Mouse (Mus musculus): Measurements from ENCODE around the gene Gtf2a1l. TPM values are rescaled to one million over a fixed set of nuclear protein-coding genes. Genes with fewer than 3 reads are reported as not detected.
A peak's percentile ranks its signal among the peaks of the same experiment; 100 is the strongest.

Gene Gtf2a1l
- polyA plus RNA-seq, 2 experiments, result 0.05 to 0.15 TPM

DNA sequence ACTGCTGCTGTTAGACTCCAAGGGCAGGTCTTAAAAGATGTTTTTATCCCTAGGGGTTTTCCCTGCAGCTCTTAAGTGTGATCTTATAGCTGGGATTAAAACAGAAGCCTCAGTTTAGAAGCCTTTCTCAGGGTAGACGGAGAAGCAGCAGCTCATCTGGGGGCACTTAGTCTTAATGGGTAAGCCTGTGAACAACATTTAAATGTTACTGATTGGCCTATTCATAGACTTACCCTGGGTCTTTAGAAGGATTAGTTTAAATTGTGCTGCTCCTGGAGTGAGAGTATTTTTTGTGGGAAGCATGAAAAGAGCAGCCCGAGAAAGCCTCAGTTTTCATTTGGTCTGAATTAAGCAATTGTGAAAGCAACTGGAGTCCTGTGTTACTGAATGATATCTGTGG, 1.5 kb downstream of the Gtf2a1l start:
- H3K4me2 ChIP-seq (replicated peaks; ENCODE audit: low read depth, low read length, severe bottlenecking), result no peak overlapping the region
- no peak for ATAC-seq (ENCODE audit: low FRiP score, low read depth)
- H3K9ac ChIP-seq (ENCODE audit: low read depth, low read length, severe bottlenecking), result no peak overlapping the region
- H3K4me3 ChIP-seq (replicated peaks; ENCODE audit: low read length), result no peak overlapping the region
- no peaks in the 10 kb centered on the region for H3K36me3 ChIP-seq (ENCODE audit: control insufficient read depth, insufficient read depth, low read length)
- WGBS, result 21% methylated on average over 2 of the region's 2 CpGs
- no peaks in the 10 kb centered on the region for H3K27me3 ChIP-seq (ENCODE audit: control insufficient read depth, insufficient read depth, low read length)
- TF ChIP-seq POLR2A (IDR thresholded peaks at IDR 0.05; ENCODE audit: borderline replicate concordance, extremely low read depth, insufficient read depth, insufficient read length), result no peak
- H3K9me3 ChIP-seq (ENCODE audit: control insufficient read depth, low read length), result no peaks in the 10 kb centered on the region
- H3K4me1 ChIP-seq (ENCODE audit: control insufficient read depth, insufficient read depth, low read length), result peaks cover 10% of the 10 kb centered on the region; the same call in 1 of the 2 replicates
- no peak for DNase-seq (ENCODE audit: low spot score)
- H3K27ac ChIP-seq (replicated peaks; ENCODE audit: low read depth, low read length), result no peak overlapping the region

DNA sequence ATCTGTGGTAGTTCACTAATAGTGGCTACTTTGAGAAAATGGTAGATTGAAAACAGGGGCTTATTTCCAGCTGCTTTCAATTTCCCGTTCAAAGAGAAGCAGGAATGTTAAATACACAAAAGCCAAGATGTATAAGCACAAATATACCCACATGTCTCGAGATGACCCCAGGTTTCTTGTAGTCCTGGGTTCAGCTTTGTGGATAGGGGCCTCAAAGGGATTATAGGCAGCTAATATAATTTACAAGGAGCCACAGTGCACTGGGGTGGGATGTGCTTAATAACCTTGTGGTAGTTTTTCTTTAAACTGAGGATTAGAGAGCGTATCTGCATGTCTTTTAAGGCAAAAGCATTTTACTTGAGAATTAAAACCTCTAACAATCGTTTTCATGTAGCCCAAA, 2.3 kb downstream of the Gtf2a1l start:
- Histone ChIP-seq H3K27me3 (ENCODE audit: control insufficient read depth, insufficient read depth, low read length) (no peaks in the 10 kb centered on the region), H3K4me2 (replicated peaks; ENCODE audit: low read depth, low read length, severe bottlenecking) (no peak overlapping the region), H3K4me3 (replicated peaks; ENCODE audit: low read length) (no peak overlapping the region), H3K4me1 (ENCODE audit: control insufficient read depth, insufficient read depth, low read length) (peaks cover 10% of the 10 kb centered on the region; the same call in 1 of the 2 replicates), H3K9ac (ENCODE audit: low read depth, low read length, severe bottlenecking) (no peak overlapping the region), H3K9me3 (ENCODE audit: control insufficient read depth, low read length) (no peaks in the 10 kb centered on the region), H3K27ac (replicated peaks; ENCODE audit: low read depth, low read length) (no peak overlapping the region), H3K36me3 (ENCODE audit: control insufficient read depth, insufficient read depth, low read length) (no peaks in the 10 kb centered on the region)
- DNase-seq (ENCODE audit: low spot score) (no peak), ATAC-seq (ENCODE audit: low FRiP score, low read depth) (no peak)
- TF ChIP-seq POLR2A (IDR thresholded peaks at IDR 0.05; ENCODE audit: borderline replicate concordance, extremely low read depth, insufficient read depth, insufficient read length), result no peak
- 16% methylated on average over 4 of the region's 4 CpGs for WGBS

- no peaks in the 10 kb centered on the region for H3K4me1 ChIP-seq (ENCODE audit: control insufficient read depth, insufficient read depth, low read length)
- no peak overlapping the region for H3K27ac ChIP-seq (replicated peaks; ENCODE audit: low read depth, low read length)
- no peaks in the 10 kb centered on the region for H3K9me3 ChIP-seq (ENCODE audit: control insufficient read depth, low read length)
- H3K9ac ChIP-seq (ENCODE audit: low read depth, low read length, severe bottlenecking), result no peak overlapping the region
- no peaks in the 10 kb centered on the region for H3K36me3 ChIP-seq (ENCODE audit: control insufficient read depth, insufficient read depth, low read length)
- H3K4me3 ChIP-seq (replicated peaks; ENCODE audit: low read length), result no peak overlapping the region
- 91% methylated on average over 23 of the region's 23 CpGs for WGBS
- H3K27me3 ChIP-seq (ENCODE audit: control insufficient read depth, insufficient read depth, low read length), result no peaks in the 10 kb centered on the region
- no peak for DNase-seq (ENCODE audit: low spot score)
- no peak for ATAC-seq (ENCODE audit: low FRiP score, low read depth)
- no peak for TF ChIP-seq POLR2A (IDR thresholded peaks at IDR 0.05; ENCODE audit: borderline replicate concordance, extremely low read depth, insufficient read depth, insufficient read length)
- H3K4me2 ChIP-seq (replicated peaks; ENCODE audit: low read depth, low read length, severe bottlenecking), result no peak overlapping the region
Measured at GRCm38 (mm10) chr17:88675310-88676309, 7.2 kb downstream of the Gtf2a1l start.

GRCm38 (mm10) chr17:88688226-88688625, 19.8 kb downstream of the Gtf2a1l start:
- Histone ChIP-seq H3K4me1 (ENCODE audit: control insufficient read depth, insufficient read depth, low read length) (peaks cover 3% of the 10 kb centered on the region; the same call in 1 of the 2 replicates), H3K27ac (replicated peaks; ENCODE audit: low read depth, low read length) (no peak overlapping the region), H3K27me3 (ENCODE audit: control insufficient read depth, insufficient read depth, low read length) (no peaks in the 10 kb centered on the region), H3K4me3 (replicated peaks; ENCODE audit: low read length) (no peak overlapping the region), H3K4me2 (replicated peaks; ENCODE audit: low read depth, low read length, severe bottlenecking) (no peak overlapping the region), H3K9ac (ENCODE audit: low read depth, low read length, severe bottlenecking) (no peak overlapping the region), H3K36me3 (ENCODE audit: control insufficient read depth, insufficient read depth, low read length) (no peaks in the 10 kb centered on the region), H3K9me3 (ENCODE audit: control insufficient read depth, low read length) (no peaks in the 10 kb centered on the region)
- no peak for TF ChIP-seq POLR2A (IDR thresholded peaks at IDR 0.05; ENCODE audit: borderline replicate concordance, extremely low read depth, insufficient read depth, insufficient read length)
- no peak for DNase-seq (ENCODE audit: low spot score)
- 32% methylated on average over 11 of the region's 11 CpGs for WGBS
- no peak for ATAC-seq (ENCODE audit: low FRiP score, low read depth)

- no peak for TF ChIP-seq POLR2A (IDR thresholded peaks at IDR 0.05; ENCODE audit: borderline replicate concordance, extremely low read depth, insufficient read depth, insufficient read length)
- Histone ChIP-seq H3K27ac (replicated peaks; ENCODE audit: low read depth, low read length) (peak overlapping the region; percentile 40; the same call in 1 of the 2 replicates), H3K9me3 (ENCODE audit: control insufficient read depth, low read length) (peaks cover 3% of the 10 kb centered on the region; the same call in 1 of the 2 replicates), H3K4me1 (ENCODE audit: control insufficient read depth, insufficient read depth, low read length) (peaks cover 9% of the 10 kb centered on the region; the same call in 1 of the 2 replicates), H3K9ac (ENCODE audit: low read depth, low read length, severe bottlenecking) (no peak overlapping the region), H3K27me3 (ENCODE audit: control insufficient read depth, insufficient read depth, low read length) (no peaks in the 10 kb centered on the region), H3K4me3 (replicated peaks; ENCODE audit: low read length) (no peak overlapping the region), H3K4me2 (replicated peaks; ENCODE audit: low read depth, low read length, severe bottlenecking) (no peak overlapping the region; the same call in 1 of the 2 replicates), H3K36me3 (ENCODE audit: control insufficient read depth, insufficient read depth, low read length) (no peaks in the 10 kb centered on the region)
- 28% methylated on average over 9 of the region's 9 CpGs for WGBS
- ATAC-seq (ENCODE audit: low FRiP score, low read depth) (peak; percentile 77), DNase-seq (ENCODE audit: low spot score) (peak; percentile 42)
Measured at GRCm38 (mm10) chr17:88696656-88697333, 28.3 kb downstream of the Gtf2a1l start.
